Mouse (Mus musculus) limb, embryonic 14.5 days (tissue): ENCODE measurements around the gene 2010111I01Rik. TPM values are rescaled to one million over a fixed set of nuclear protein-coding genes. Genes with fewer than 3 reads are reported as not detected.

ENCODE experiments used
- ATAC-seq: fragments of 200-750 bp; cut with Nextera tagmentation; 2 replicates; pipeline ENCODE4 v1.8.0; 2017; ENCODE audit warnings: low read depth, moderate number of reproducible peaks, moderate TSS enrichment; ENCODE audit not compliant: low FRiP score
- DNase-seq: peaks from one replicate; pipeline ENCODE4 v3.0.0-alpha.2; 2015; ENCODE audit warnings: low spot score
- H3K27ac ChIP-seq: fragments of 300-500 bp; sonication (generic); replicated peaks from 2 replicates; pipeline ENCODE4 v1.5.1; 2014; ENCODE audit warnings: low read depth, mild to moderate bottlenecking, low read length, moderate library complexity, mixed read lengths
- H3K27me3 ChIP-seq: fragments of 300-500 bp; sonication (generic); 2 replicates; pipeline ENCODE4 v1.6.1; 2014; ENCODE audit warnings: low read length, mixed read lengths; ENCODE audit not compliant: control insufficient read depth, insufficient read depth
- H3K36me3 ChIP-seq: fragments of 300-500 bp; sonication (generic); 2 replicates; pipeline ENCODE4 v1.6.1; 2014; ENCODE audit warnings: mild to moderate bottlenecking, low read length, moderate library complexity, mixed read lengths; ENCODE audit not compliant: control insufficient read depth, insufficient read depth
- H3K4me1 ChIP-seq: fragments of 300-500 bp; sonication (generic); 2 replicates; pipeline ENCODE4 v1.6.1; 2014; ENCODE audit warnings: antibody characterized with exemption, low read length, mixed read lengths; ENCODE audit not compliant: control insufficient read depth, insufficient read depth
- H3K4me2 ChIP-seq: fragments of 300-500 bp; sonication (generic); replicated peaks from 2 replicates; pipeline ENCODE4 v1.6.1; 2014; ENCODE audit warnings: low read depth, mild to moderate bottlenecking, low read length, moderate library complexity; ENCODE audit not compliant: severe bottlenecking
- H3K4me3 ChIP-seq: fragments of 300-500 bp; sonication (generic); replicated peaks from 2 replicates; pipeline ENCODE4 v1.5.1; 2014; ENCODE audit warnings: low read length
- H3K9ac ChIP-seq: fragments of 300-500 bp; sonication (generic); 2 replicates; pipeline ENCODE4 v1.6.1; 2014; ENCODE audit warnings: mild to moderate bottlenecking, low read depth, low read length, moderate library complexity; ENCODE audit not compliant: severe bottlenecking
- H3K9me3 ChIP-seq: fragments of 300-500 bp; sonication (generic); 2 replicates; pipeline ENCODE4 v1.6.1; 2016; ENCODE audit warnings: low read length; ENCODE audit not compliant: control insufficient read depth
- POLR2A ChIP-seq: fragments of 200-500 bp; IDR thresholded peaks from 2 replicates; pipeline ENCODE4 v1.8.0; 2012; ENCODE audit warnings: inconsistent platforms, mild to moderate bottlenecking, moderate library complexity, borderline replicate concordance; ENCODE audit not compliant: insufficient read depth, insufficient read length; ENCODE audit errors: extremely low read depth
- WGBS: fragments of 180-500 bp; shearing (Covaris S2); extraction: QIAGEN DNeasy Blood & Tissue Kit; methylation state at CpG from one replicate; pipeline ENCODE4 v1.1.7; 2014; 5-methylcytosine and 5-hydroxymethylcytosine counted together
- polyA plus RNA-seq, 2 experiments: library from polyadenylated mRNA; depleted of rRNA in 1 of 2; stranded (reverse) in 1 of 2; unstranded in 1 of 2; fragments of >200 nt; fragmentation: Nextera tagmentation in 1 of 2; extraction: Ambion mirVana in 1 of 2; gene quantifications; 2 replicates each; pipeline versions ENCODE4 v1.2.1 to v1.2.3; 2012 to 2014

Gene 2010111I01Rik
- polyA plus RNA-seq, 2 experiments = 231 to 255 TPM

GRCm38 (mm10) chr13:63323286-63324075, 358.8 kb downstream of the 2010111I01Rik start:
- Histone ChIP-seq H3K9me3 (no peaks in the 10 kb centered on the region), H3K4me3 (no peak overlapping the region), H3K36me3 (no peaks in the 10 kb centered on the region), H3K27me3 (no peaks in the 10 kb centered on the region), H3K9ac (no peak overlapping the region), H3K4me1 (peaks cover 24% of the 10 kb centered on the region), H3K27ac (peak overlapping the region; percentile 71; the same call in 1 of the 2 replicates), H3K4me2 (no peak overlapping the region)
- TF ChIP-seq POLR2A = no peak
- DNase-seq (no peak), ATAC-seq (no peak)
- WGBS = 67% methylated on average over 9 of the region's 9 CpGs

DNA sequence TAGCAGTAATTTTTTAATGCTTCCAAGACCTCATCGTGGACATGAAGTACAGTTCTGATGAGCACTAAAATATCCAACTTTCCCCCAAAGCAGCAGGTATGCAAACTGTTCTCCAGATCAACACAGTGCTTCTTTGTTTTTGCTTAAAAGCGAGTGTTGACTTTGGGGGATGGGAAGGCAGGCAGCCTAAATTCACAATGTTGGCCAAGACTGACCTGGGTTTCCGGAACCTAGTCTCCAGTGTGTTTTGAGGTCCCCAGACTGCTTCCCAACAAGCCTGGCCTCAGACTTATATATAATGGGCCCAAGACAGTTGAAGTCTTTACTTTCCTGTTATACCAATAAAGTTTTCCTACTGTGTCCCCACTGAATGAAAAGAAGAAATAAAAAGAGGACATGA, 359.6 kb downstream of the 2010111I01Rik start:
- Histone ChIP-seq H3K9me3 (no peaks in the 10 kb centered on the region), H3K27ac (peak overlapping the region; percentile 71), H3K9ac (no peak overlapping the region), H3K4me1 (peaks cover 27% of the 10 kb centered on the region), H3K36me3 (no peaks in the 10 kb centered on the region), H3K4me3 (no peak overlapping the region), H3K4me2 (no peak overlapping the region), H3K27me3 (no peaks in the 10 kb centered on the region)
- DNase-seq (no peak), ATAC-seq (no peak)
- WGBS = 61% methylated on average over 3 of the region's 3 CpGs
- TF ChIP-seq POLR2A = no peak

DNA sequence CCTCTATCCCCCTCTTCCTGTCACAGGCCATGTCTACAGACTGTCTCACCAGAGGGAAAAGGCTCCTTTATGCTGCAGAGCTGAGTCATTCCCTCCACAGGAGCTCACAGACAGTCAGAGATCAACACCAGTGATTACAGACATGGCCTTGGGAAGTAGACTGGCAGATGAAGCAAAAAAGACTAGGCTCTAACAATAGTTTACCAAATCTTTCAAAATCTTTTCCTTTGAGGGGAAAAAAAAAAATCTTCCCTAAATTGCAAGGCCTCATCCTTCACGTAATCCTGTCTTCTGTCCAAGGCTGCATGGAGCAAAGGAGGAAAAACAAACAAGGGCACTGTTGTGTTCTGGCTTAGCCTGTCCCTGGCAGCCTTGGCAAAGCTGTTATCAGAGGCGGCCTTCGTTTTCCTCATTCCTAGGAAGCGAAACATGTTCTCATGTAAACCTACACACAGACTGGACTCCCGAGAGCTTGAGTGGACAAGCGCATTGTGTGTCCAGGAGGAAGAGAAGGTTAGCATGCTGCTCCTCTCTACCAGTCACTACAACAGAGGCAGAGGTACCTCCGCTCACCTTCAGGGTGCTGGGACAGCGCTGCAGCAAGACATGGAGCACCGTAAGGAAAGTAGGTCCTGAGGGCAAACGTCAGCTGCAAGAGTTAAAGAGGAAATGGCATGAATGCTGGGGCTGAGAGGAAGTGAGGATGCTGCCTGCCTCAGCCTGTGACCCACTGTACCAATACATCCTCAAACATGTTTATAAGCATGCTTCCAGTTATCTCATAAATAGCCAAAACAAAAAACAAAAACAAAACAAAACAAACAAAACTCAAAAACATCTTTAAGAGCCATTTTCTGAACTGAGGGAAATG, 360.5 kb downstream of the 2010111I01Rik start:
- Histone ChIP-seq H3K27me3 (no peaks in the 10 kb centered on the region), H3K27ac (peak overlapping the region; percentile 71), H3K9me3 (no peaks in the 10 kb centered on the region), H3K4me1 (peaks cover 36% of the 10 kb centered on the region), H3K36me3 (no peaks in the 10 kb centered on the region), H3K9ac (no peak overlapping the region), H3K4me2 (no peak overlapping the region), H3K4me3 (no peak overlapping the region)
- TF ChIP-seq POLR2A = no peak
- DNase-seq = no peak
- 82% methylated on average over 10 of the region's 10 CpGs for WGBS
- no peak for ATAC-seq

DNA sequence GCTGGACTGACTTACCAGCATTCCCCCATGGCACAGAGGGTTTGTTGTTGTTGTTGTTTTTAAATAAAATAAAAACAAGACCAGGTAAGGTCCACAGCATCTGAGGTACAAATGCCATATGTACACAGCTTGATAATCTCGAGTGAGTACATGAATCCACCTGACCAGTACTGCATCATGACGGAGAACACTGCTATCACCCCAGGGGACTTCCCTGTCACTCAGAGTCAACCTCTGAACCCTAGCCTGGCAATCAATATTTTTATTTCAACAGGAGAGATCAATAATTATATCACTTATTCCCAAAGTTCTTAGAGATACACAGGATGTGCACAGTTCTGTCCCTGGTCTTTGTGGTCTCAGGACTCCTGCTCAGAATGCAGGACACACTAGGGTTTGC, 361.3 kb downstream of the 2010111I01Rik start:
- Histone ChIP-seq H3K4me3 (no peak overlapping the region), H3K36me3 (no peaks in the 10 kb centered on the region), H3K9me3 (no peaks in the 10 kb centered on the region), H3K4me2 (no peak overlapping the region), H3K27ac (no peak overlapping the region), H3K27me3 (no peaks in the 10 kb centered on the region), H3K4me1 (peaks cover 42% of the 10 kb centered on the region), H3K9ac (no peak overlapping the region)
- 82% methylated on average over 2 of the region's 2 CpGs for WGBS
- TF ChIP-seq POLR2A = no peak
- no peak for DNase-seq
- ATAC-seq = no peak

DNA sequence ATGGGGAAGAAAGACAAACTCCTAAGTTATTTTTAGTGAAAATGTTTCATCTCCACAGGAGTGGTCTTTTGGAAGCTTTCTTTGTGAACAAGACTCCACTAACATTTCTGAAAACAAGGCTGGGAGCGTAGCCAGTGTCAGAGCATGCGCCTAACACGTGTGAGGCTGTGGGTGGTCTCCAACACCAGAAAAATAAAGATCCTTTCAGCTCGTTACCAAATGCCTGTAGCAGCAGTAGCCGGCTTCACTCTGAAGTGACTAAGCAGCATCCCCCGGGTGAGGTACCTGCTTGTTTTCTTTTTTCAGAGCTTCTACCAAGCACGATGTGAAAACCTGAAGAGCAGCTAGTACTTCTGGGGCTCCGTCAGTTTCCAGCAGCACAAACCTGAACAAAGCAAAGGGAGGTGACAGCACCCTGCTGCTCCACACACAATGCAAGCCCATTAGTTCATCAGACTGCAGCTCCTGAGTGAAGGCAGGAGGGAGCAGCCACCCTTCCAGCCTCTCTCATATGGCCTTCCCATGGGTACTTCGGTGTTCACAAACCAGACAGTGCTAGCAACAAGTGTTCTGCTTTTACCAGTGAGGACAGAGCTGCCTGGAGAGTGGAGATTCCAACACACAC, 365.7 kb downstream of the 2010111I01Rik start:
- no peaks in the 10 kb centered on the region for H3K9me3 ChIP-seq
- ATAC-seq (peak; percentile 59; the same call in 1 of the 2 replicates), DNase-seq (peak; percentile 76)
- TF ChIP-seq POLR2A = no peak
- WGBS = 19% methylated on average over 9 of the region's 9 CpGs
- no peaks in the 10 kb centered on the region for H3K27me3 ChIP-seq
- no peak overlapping the region for H3K4me2 ChIP-seq
- peak overlapping the region; percentile 81 for H3K27ac ChIP-seq
- H3K36me3 ChIP-seq = no peaks in the 10 kb centered on the region
- no peak overlapping the region for H3K9ac ChIP-seq
- peaks cover 41% of the 10 kb centered on the region for H3K4me1 ChIP-seq
- no peak overlapping the region for H3K4me3 ChIP-seq
